9 mouse cellular contexts compared by ENCODE assay signal in genomic region chr11:54534871-54535270, GRCm38 (mm10). TPM values are rescaled to one million over a fixed set of nuclear protein-coding genes. Genes with fewer than 3 reads are reported as not detected.
A peak's percentile ranks its signal among the peaks of the same experiment; 100 is the strongest.
DNase-seq lines count a peak whose midpoint lies in the region; ATAC-seq and TF ChIP-seq lines count a peak whose summit lies in the region.
"Had no signal": no experiment of that assay in that cellular context is flagged by ENCODE, and none has a peak within 500 bp of the region (broad histone marks: within the 10 kb centered on the region; RNA-seq: fewer than 3 reads in every experiment).

No protein-coding gene starts in this region.

- TF ChIP-seq CTCF in cerebellum, adult 2 months (IDR thresholded peaks at IDR 0.05; ENCODE audit: borderline replicate concordance, insufficient read depth, low read depth, low read length) = peak; percentile 69; the same call in 1 of the 2 replicates
- TF ChIP-seq CTCF in liver, postnatal 0 days (IDR thresholded peaks at IDR 0.05; ENCODE audit: low read depth) = peak; percentile 93

- 46% methylated on average over 6 of the region's 6 CpGs for WGBS in cerebellum, adult 2 months
- 42% methylated on average over 6 of the region's 6 CpGs for WGBS in large intestine, adult 2 months
- 42% methylated on average over 6 of the region's 6 CpGs for WGBS in liver, postnatal 0 days (ENCODE audit: insufficient replicate concordance)

- no peak for TF ChIP-seq EP300 in liver, postnatal 0 days (IDR thresholded peaks at IDR 0.05; ENCODE audit: low read depth)

- H3K9me3 ChIP-seq in liver, postnatal 0 days (ENCODE audit: low read length) = no peaks in the 10 kb centered on the region
- H3K9me3 ChIP-seq: limb, embryonic 12.5 days had no signal

- peak; percentile 55 for ATAC-seq in liver, postnatal 0 days

- no peaks in the 10 kb centered on the region for H3K36me3 ChIP-seq in liver, postnatal 0 days (replicated peaks; ENCODE audit: insufficient read depth, low read length)
- H3K36me3 ChIP-seq: limb, embryonic 12.5 days had no signal

- TF ChIP-seq POLR2A in cerebellum, adult 2 months (IDR thresholded peaks at IDR 0.05; ENCODE audit: borderline replicate concordance, insufficient read depth, low read length) = no peak

- no peaks in the 10 kb centered on the region for H3K27me3 ChIP-seq in cerebellum, adult 2 months (ENCODE audit: control insufficient read depth, insufficient read depth, low read length)
- no peaks in the 10 kb centered on the region for H3K27me3 ChIP-seq in liver, postnatal 0 days (ENCODE audit: insufficient read depth, low read length)
- H3K27me3 ChIP-seq: limb, embryonic 12.5 days had no signal

- peaks cover 3% of the 10 kb centered on the region; the same call in 1 of the 2 replicates for H3K4me1 ChIP-seq in cerebellum, adult 2 months (ENCODE audit: control insufficient read depth, insufficient read depth, low read length)
- peaks cover 27% of the 10 kb centered on the region for H3K4me1 ChIP-seq in liver, postnatal 0 days (ENCODE audit: insufficient read depth)
- H3K4me1 ChIP-seq: limb, embryonic 12.5 days had no signal

- DNase-seq in CD4-positive helper T cell, adult 2 months (ENCODE audit: low read depth, low spot score) = peak; percentile 76
- peak; percentile 50 for DNase-seq in MEL-GATA-1-ER (ENCODE audit: extremely low read depth, low read depth)
- DNase-seq in cerebellum, adult 2 months = peak; percentile 41 to 74
- DNase-seq in frontal cortex, postnatal 36 days (ENCODE audit: low spot score in 2 of 2) = peak; percentile 72 to 76
- DNase-seq in large intestine, adult 2 months (ENCODE audit: low read depth, low spot score) = peak; percentile 52
- peak; percentile 85 for DNase-seq in liver, postnatal 0 days
- peak; percentile 66 to 78 for DNase-seq in right cerebral cortex, postnatal 10 days (ENCODE audit: low spot score in 2 of 2)
- DNase-seq in urinary bladder, postnatal 25 days (ENCODE audit: low spot score) = peak; percentile 79

- no peak overlapping the region for H3K4me2 ChIP-seq in liver, postnatal 0 days (ENCODE audit: low read depth, low read length)
- H3K4me2 ChIP-seq: limb, embryonic 12.5 days had no signal

- H3K4me3 ChIP-seq in cerebellum, adult 2 months (replicated peaks; ENCODE audit: insufficient read depth, low read depth, low read length) = no peak overlapping the region
- no peak overlapping the region for H3K4me3 ChIP-seq in liver, postnatal 0 days (ENCODE audit: low read depth, low read length)
- H3K4me3 ChIP-seq: limb, embryonic 12.5 days had no signal

- no peak overlapping the region for H3K9ac ChIP-seq in liver, postnatal 0 days (replicated peaks)
- H3K9ac ChIP-seq: limb, embryonic 12.5 days had no signal

- H3K27ac ChIP-seq in cerebellum, adult 2 months (ENCODE audit: insufficient read depth, low read length) = no peak overlapping the region
- no peak overlapping the region for H3K27ac ChIP-seq in liver, postnatal 0 days (ENCODE audit: low read depth)
- H3K27ac ChIP-seq: limb, embryonic 12.5 days had no signal

RNA-seq across cellular contexts. Expression of gene Rapgef6, which starts 12.2 kb away (rescaled TPM):
- polyA plus RNA-seq in cerebellum, adult 2 months (2012; rRNA removed) = 24.2 and 25.1 TPM in 2 replicates
- 11.1 and 19.1 TPM in 2 replicates for polyA plus RNA-seq in large intestine, adult 2 months (2012; rRNA removed)
- 10.6 and 14.7 TPM in 2 replicates for polyA plus RNA-seq in liver, postnatal 0 days (2015; fragmentation: Nextera tagmentation; extraction: Ambion mirVana)
